Comparison of ENCODE assay signal across 23 mouse cellular contexts in genomic region chr19:34043008-34043407, GRCm38 (mm10). TPM values are rescaled to one million over a fixed set of nuclear protein-coding genes. Genes with fewer than 3 reads are reported as not detected.
A peak's percentile ranks its signal among the peaks of the same experiment; 100 is the strongest.
DNase-seq lines count a peak whose midpoint lies in the region; ATAC-seq and TF ChIP-seq lines count a peak whose summit lies in the region.
"Had no signal": no experiment of that assay in that cellular context is flagged by ENCODE, and none has a peak within 500 bp of the region (broad histone marks: within the 10 kb centered on the region; RNA-seq: fewer than 3 reads in every experiment).

No protein-coding gene starts in this region.

- no peak overlapping the region for H3K4me3 ChIP-seq in liver, embryonic 11.5 days (ENCODE audit: low read depth, low read length)
- H3K4me3 ChIP-seq: embryonic facial prominence, embryonic 12.5 days; heart, embryonic 13.5 days; hindbrain, embryonic 12.5 days; limb, embryonic 15.5 days had no signal

- no peaks in the 10 kb centered on the region for H3K4me1 ChIP-seq in liver, embryonic 11.5 days (replicated peaks; ENCODE audit: control insufficient read depth, insufficient read depth, low read length)
- H3K4me1 ChIP-seq: embryonic facial prominence, embryonic 12.5 days; heart, embryonic 13.5 days; hindbrain, embryonic 12.5 days; limb, embryonic 15.5 days had no signal

- WGBS in liver, embryonic 11.5 days = 75% methylated on average over 6 of the region's 6 CpGs

- no peaks in the 10 kb centered on the region for H3K9me3 ChIP-seq in liver, embryonic 11.5 days (ENCODE audit: control insufficient read depth, low read length)
- H3K9me3 ChIP-seq: embryonic facial prominence, embryonic 12.5 days; heart, embryonic 13.5 days; hindbrain, embryonic 12.5 days; limb, embryonic 15.5 days had no signal

- H3K36me3 ChIP-seq in liver, embryonic 11.5 days (ENCODE audit: control insufficient read depth, insufficient read depth, low read length) = no peaks in the 10 kb centered on the region
- H3K36me3 ChIP-seq: embryonic facial prominence, embryonic 12.5 days; heart, embryonic 13.5 days; hindbrain, embryonic 12.5 days; limb, embryonic 15.5 days had no signal

- no peak for TF ChIP-seq CTCF in brain, embryonic 14.5 days (IDR thresholded peaks at IDR 0.05; ENCODE audit: borderline replicate concordance, extremely low read depth, insufficient read depth, insufficient read length)

- no peak for ATAC-seq in liver, embryonic 11.5 days (replicated peaks; ENCODE audit: low FRiP score)
- ATAC-seq: intestine, postnatal 0 days had no signal

- H3K27me3 ChIP-seq in liver, embryonic 11.5 days (replicated peaks; ENCODE audit: control insufficient read depth, insufficient read depth, low read length) = no peaks in the 10 kb centered on the region
- H3K27me3 ChIP-seq: embryonic facial prominence, embryonic 12.5 days; heart, embryonic 13.5 days; hindbrain, embryonic 12.5 days; limb, embryonic 15.5 days had no signal

- H3K9ac ChIP-seq in liver, embryonic 11.5 days (ENCODE audit: low read depth, low read length) = no peak overlapping the region
- H3K9ac ChIP-seq: embryonic facial prominence, embryonic 12.5 days; heart, embryonic 13.5 days; hindbrain, embryonic 12.5 days; limb, embryonic 15.5 days had no signal

- no peak overlapping the region for H3K4me2 ChIP-seq in liver, embryonic 11.5 days
- H3K4me2 ChIP-seq: embryonic facial prominence, embryonic 12.5 days; heart, embryonic 13.5 days; hindbrain, embryonic 12.5 days; limb, embryonic 15.5 days had no signal

- no peak overlapping the region for H3K27ac ChIP-seq in liver, embryonic 11.5 days (ENCODE audit: low read depth, low read length)
- H3K27ac ChIP-seq: embryonic facial prominence, embryonic 12.5 days; heart, embryonic 13.5 days; hindbrain, embryonic 12.5 days; kidney, postnatal 0 days; limb, embryonic 15.5 days had no signal

- no peak for TF ChIP-seq POLR2A in brain, embryonic 14.5 days (IDR thresholded peaks at IDR 0.05; ENCODE audit: borderline replicate concordance, extremely low read depth, insufficient read depth, insufficient read length, poor library complexity, severe bottlenecking)

- peak; percentile 9 for DNase-seq in embryo, embryonic 10.5 days (ENCODE audit: low spot score)
- DNase-seq in embryo, embryonic 9.5 days (ENCODE audit: extremely low spot score) = no peak
- DNase-seq in 3134 (ENCODE audit: extremely low read depth, insufficient read length, low spot score) (peak; percentile 40), R1 (ENCODE audit: low read depth, low spot score) (peak; percentile 8)
- peak; percentile 14 for DNase-seq in brain, embryonic 14.5 days (ENCODE audit: low read depth)
- no peak for DNase-seq in liver, embryonic 11.5 days (ENCODE audit: low spot score)
- DNase-seq in cerebellum, adult 11-12 months = no peak
- no peak for DNase-seq in natural killer cell, adult 2 months (ENCODE audit: low spot score in 2 of 2)
- DNase-seq: B cell, adult 2 months; cerebellum, postnatal 14 days; gastrocnemius, postnatal 14 days; lung, adult 2 months; lung, postnatal 4 days; right cerebral cortex, postnatal 25 days had no signal

RNA-seq across cellular contexts. Expression of gene Lipn, which starts 24.1 kb away (rescaled TPM):
- not detected in 2 replicates for polyA plus RNA-seq in brain, embryonic 14.5 days (2012; rRNA removed)
- polyA plus RNA-seq in liver, embryonic 11.5 days (2014; fragmentation: Nextera tagmentation; extraction: Ambion mirVana) = not detected in 2 replicates
- polyA plus RNA-seq: embryonic facial prominence, embryonic 12.5 days; frontal cortex, adult 2 months; heart, embryonic 13.5 days; hindbrain, embryonic 12.5 days; kidney, postnatal 0 days; limb, embryonic 15.5 days; lung, adult 2 months; midbrain, postnatal 0 days; testis, adult 2 months had no signal

RNA-seq across cellular contexts. Expression of gene Lipk, which starts 34.9 kb away (rescaled TPM):
- polyA plus RNA-seq in brain, embryonic 14.5 days (2012; rRNA removed) = 0.05 TPM in 1 of 2 replicates, not detected in the other
- polyA plus RNA-seq in liver, embryonic 11.5 days (2014; fragmentation: Nextera tagmentation; extraction: Ambion mirVana) = not detected in 2 replicates
- polyA plus RNA-seq: embryonic facial prominence, embryonic 12.5 days; frontal cortex, adult 2 months; heart, embryonic 13.5 days; hindbrain, embryonic 12.5 days; kidney, postnatal 0 days; midbrain, postnatal 0 days had no signal

RNA-seq across cellular contexts. Expression of gene Lipm, which starts 57.7 kb away (rescaled TPM):
- 0.10 and 0.26 TPM in 2 replicates for polyA plus RNA-seq in brain, embryonic 14.5 days (2012; rRNA removed)
- not detected in 2 replicates for polyA plus RNA-seq in liver, embryonic 11.5 days (2014; fragmentation: Nextera tagmentation; extraction: Ambion mirVana)
- polyA plus RNA-seq: frontal cortex, adult 2 months; heart, embryonic 13.5 days; hindbrain, embryonic 12.5 days; intestine, postnatal 0 days; kidney, postnatal 0 days; testis, adult 2 months had no signal

Comparison
In these comparisons a context has a peak if more than half of its experiments do, and no peak if none do; other contexts are left out.
1. DNase-seq: peak in embryo, embryonic 10.5 days (single experiment), 3134 (single experiment), R1 (single experiment) and brain, embryonic 14.5 days (single experiment); none in embryo, embryonic 9.5 days (single experiment), liver, embryonic 11.5 days (single experiment), cerebellum, adult 11-12 months (single experiment) and natural killer cell, adult 2 months (0 of 2).